ENCODE assay signal across 28 mouse cellular contexts in genomic region chr2:102864036-102864435, GRCm38 (mm10). TPM values are rescaled to one million over a fixed set of nuclear protein-coding genes. Genes with fewer than 3 reads are reported as not detected.
DNase-seq lines count a peak whose midpoint lies in the region; ATAC-seq and TF ChIP-seq lines count a peak whose summit lies in the region.
"Had no signal": no experiment of that assay in that cellular context is flagged by ENCODE, and none has a peak within 500 bp of the region (broad histone marks: within the 10 kb centered on the region; RNA-seq: fewer than 3 reads in every experiment).

No protein-coding gene starts in this region.

- DNase-seq in forebrain, embryonic 11.5 days (ENCODE audit: low spot score) = no peak
- DNase-seq in forebrain, embryonic 10.5 days (ENCODE audit: extremely low spot score, low spot score) = no peak
- DNase-seq in frontal cortex, postnatal 25 days (ENCODE audit: low spot score in 2 of 2) = no peak
- peak; percentile 51 for DNase-seq in retina, embryonic 14.5 days (ENCODE audit: low spot score)
- DNase-seq in ovary, adult 18-20 months (ENCODE audit: low spot score) = no peak
- DNase-seq in liver, postnatal 0 days = no peak
- DNase-seq: adrenal gland, adult 8-10 months; adrenal gland, postnatal 25 days; cerebellum, adult 11 months; cerebellum, adult 2 months; cerebellum, adult 9-11 months; cerebellum, postnatal 25 days; gastrocnemius, postnatal 25 days; heart, postnatal 10 days; heart, postnatal 36 days; kidney, adult 11 months had no signal

- no peaks in the 10 kb centered on the region for H3K4me1 ChIP-seq in forebrain, embryonic 11.5 days (replicated peaks; ENCODE audit: control insufficient read depth, insufficient read depth, low read length)
- 0 out of 2 replicates have a peak, but pooled peaks cover 7% of the 10 kb centered on the region for H3K4me1 ChIP-seq in forebrain, embryonic 10.5 days
- peaks cover 6% of the 10 kb centered on the region for H3K4me1 ChIP-seq in embryonic fibroblast, embryonic 13.5 days (ENCODE audit: control insufficient read depth, insufficient read depth, low read length)
- peaks cover 16% of the 10 kb centered on the region for H3K4me1 ChIP-seq in liver, postnatal 0 days (ENCODE audit: insufficient read depth)
- H3K4me1 ChIP-seq: embryonic facial prominence, embryonic 12.5 days had no signal

- TF ChIP-seq EP300 in liver, postnatal 0 days (IDR thresholded peaks at IDR 0.05; ENCODE audit: low read depth) = no peak

- H3K27ac ChIP-seq in forebrain, embryonic 11.5 days (ENCODE audit: low read depth, low read length) = no peak overlapping the region
- no peak overlapping the region for H3K27ac ChIP-seq in forebrain, embryonic 10.5 days
- peak overlapping the region; percentile 49 for H3K27ac ChIP-seq in embryonic fibroblast, embryonic 13.5 days (ENCODE audit: insufficient read depth, low read length)
- H3K27ac ChIP-seq in liver, postnatal 0 days (ENCODE audit: low read depth) = no peak overlapping the region
- H3K27ac ChIP-seq: embryonic facial prominence, embryonic 12.5 days; embryonic facial prominence, embryonic 15.5 days; heart, embryonic 15.5 days; hindbrain, embryonic 10.5 days; hindbrain, embryonic 13.5 days; intestine, embryonic 15.5 days had no signal

- no peaks in the 10 kb centered on the region for H3K9me3 ChIP-seq in forebrain, embryonic 11.5 days (ENCODE audit: control insufficient read depth, low read length)
- no peaks in the 10 kb centered on the region for H3K9me3 ChIP-seq in forebrain, embryonic 10.5 days
- H3K9me3 ChIP-seq in liver, postnatal 0 days (ENCODE audit: low read length) = no peaks in the 10 kb centered on the region
- H3K9me3 ChIP-seq: embryonic facial prominence, embryonic 12.5 days; embryonic facial prominence, embryonic 15.5 days; heart, embryonic 12.5 days; heart, embryonic 15.5 days; hindbrain, embryonic 10.5 days; hindbrain, embryonic 13.5 days; intestine, embryonic 15.5 days had no signal

- H3K4me3 ChIP-seq in forebrain, embryonic 11.5 days (ENCODE audit: low read depth, low read length) = no peak overlapping the region
- H3K4me3 ChIP-seq in forebrain, embryonic 10.5 days = no peak overlapping the region
- no peak overlapping the region for H3K4me3 ChIP-seq in embryonic fibroblast, embryonic 13.5 days (ENCODE audit: insufficient read depth, low read length)
- no peak overlapping the region for H3K4me3 ChIP-seq in liver, postnatal 0 days (ENCODE audit: low read depth, low read length)
- H3K4me3 ChIP-seq: embryonic facial prominence, embryonic 12.5 days; embryonic facial prominence, embryonic 15.5 days; erythroblast, embryonic 14.5 days; heart, embryonic 12.5 days; heart, embryonic 15.5 days; hindbrain, embryonic 10.5 days; hindbrain, embryonic 13.5 days; intestine, embryonic 15.5 days had no signal

- no peak for TF ChIP-seq CTCF in embryonic fibroblast, embryonic 13.5 days (IDR thresholded peaks at IDR 0.05; ENCODE audit: borderline replicate concordance, insufficient read depth, low read length)
- no peak for TF ChIP-seq CTCF in liver, postnatal 0 days (IDR thresholded peaks at IDR 0.05; ENCODE audit: low read depth)

- 55% methylated on average over 4 of the region's 4 CpGs for WGBS in forebrain, embryonic 11.5 days
- 69% methylated on average over 4 of the region's 4 CpGs for WGBS in forebrain, embryonic 10.5 days
- 89% methylated on average over 4 of the region's 4 CpGs for WGBS in liver, postnatal 0 days (ENCODE audit: insufficient replicate concordance)

- no peak overlapping the region for H3K4me2 ChIP-seq in forebrain, embryonic 11.5 days (ENCODE audit: low read depth, low read length, severe bottlenecking)
- no peak overlapping the region for H3K4me2 ChIP-seq in liver, postnatal 0 days (ENCODE audit: low read depth, low read length)
- H3K4me2 ChIP-seq: embryonic facial prominence, embryonic 12.5 days; embryonic facial prominence, embryonic 15.5 days; heart, embryonic 12.5 days; heart, embryonic 15.5 days; hindbrain, embryonic 13.5 days; intestine, embryonic 15.5 days had no signal

- H3K9ac ChIP-seq in forebrain, embryonic 11.5 days (ENCODE audit: low read length) = no peak overlapping the region
- H3K9ac ChIP-seq in liver, postnatal 0 days (replicated peaks) = no peak overlapping the region
- H3K9ac ChIP-seq: embryonic facial prominence, embryonic 12.5 days; embryonic facial prominence, embryonic 15.5 days; heart, embryonic 12.5 days; heart, embryonic 15.5 days; hindbrain, embryonic 13.5 days; intestine, embryonic 15.5 days had no signal

- no peak for TF ChIP-seq POLR2A in embryonic fibroblast, embryonic 13.5 days (IDR thresholded peaks at IDR 0.05; ENCODE audit: low read depth, low read length)

- H3K36me3 ChIP-seq in forebrain, embryonic 11.5 days (ENCODE audit: control insufficient read depth, insufficient read depth, low read length) = no peaks in the 10 kb centered on the region
- no peaks in the 10 kb centered on the region for H3K36me3 ChIP-seq in forebrain, embryonic 10.5 days (replicated peaks)
- peaks cover 3% of the 10 kb centered on the region for H3K36me3 ChIP-seq in liver, postnatal 0 days (replicated peaks; ENCODE audit: insufficient read depth, low read length)
- H3K36me3 ChIP-seq: embryonic facial prominence, embryonic 12.5 days; hindbrain, embryonic 10.5 days; hindbrain, embryonic 13.5 days; intestine, embryonic 15.5 days had no signal

- no peaks in the 10 kb centered on the region for H3K27me3 ChIP-seq in forebrain, embryonic 11.5 days (ENCODE audit: control insufficient read depth, insufficient read depth, low read length)
- no peaks in the 10 kb centered on the region for H3K27me3 ChIP-seq in forebrain, embryonic 10.5 days (ENCODE audit: poor library complexity, severe bottlenecking)
- H3K27me3 ChIP-seq in liver, postnatal 0 days (ENCODE audit: insufficient read depth, low read length) = no peaks in the 10 kb centered on the region
- H3K27me3 ChIP-seq: embryonic facial prominence, embryonic 12.5 days; embryonic facial prominence, embryonic 15.5 days; heart, embryonic 12.5 days; heart, embryonic 15.5 days; hindbrain, embryonic 13.5 days; intestine, embryonic 15.5 days had no signal

- ATAC-seq in forebrain, embryonic 11.5 days (replicated peaks; ENCODE audit: low FRiP score) = 0 out of 2 replicates have a peak, but pooled peaks have one; percentile 21
- peak; percentile 44 for ATAC-seq in frontal cortex, adult (ENCODE audit: low TSS enrichment)
- ATAC-seq in liver, postnatal 0 days = no peak
- ATAC-seq: activated CD4-positive, CD25-positive, alpha-beta regulatory T cell, adult 4 months; hindbrain, embryonic 16.5 days; intestine, embryonic 15.5 days had no signal

RNA-seq across cellular contexts. Expression of gene Cd44, which starts 37.4 kb away (rescaled TPM):
- polyA plus RNA-seq in forebrain, embryonic 11.5 days (2014; fragmentation: Nextera tagmentation; extraction: Ambion mirVana) = 2.0 and 2.4 TPM in 2 replicates
- 2.3 and 2.8 TPM in 2 replicates for polyA plus RNA-seq in forebrain, embryonic 10.5 days (2016; fragmentation: Nextera tagmentation; extraction: Ambion mirVana)
- 255 and 594 TPM in 2 replicates for polyA plus RNA-seq in embryonic fibroblast, embryonic 13.5 days (2011; ENCODE audit: insufficient read length, low read depth, missing spikeins)
- 14.1 and 15.2 TPM in 2 replicates for polyA plus RNA-seq in liver, postnatal 0 days (2015; fragmentation: Nextera tagmentation; extraction: Ambion mirVana)

Comparison
In these comparisons a context has a peak if more than half of its experiments do, and no peak if none do; other contexts are left out.
1. RNA of gene Cd44, which starts 37.4 kb away (polyA plus RNA-seq): 255 to 594 TPM in embryonic fibroblast, embryonic 13.5 days; 14.1 to 15.2 TPM in liver, postnatal 0 days, 2.3 to 2.8 TPM in forebrain, embryonic 10.5 days and 2.0 to 2.4 TPM in forebrain, embryonic 11.5 days; every median in the first group is over 10 times any median in the second.